Mouse (Mus musculus) mouse embryonic stem cell (cell line): ENCODE measurements around the gene C1ra.
"Not testable (repeated sequence)": the region's sequence is repeated elsewhere in the genome, so short reads cannot be mapped to it uniquely, and the experiment has no call there.

ENCODE experiments used
- in situ Hi-C, 2 experiments: fragments of 300-500 bp; cut with MboI; formaldehyde crosslinking; loops; 1 replicate in 1 of 2; 3 replicates in 1 of 2; pipeline ENCODE4 v1.14.3; 2019 to 2020; ENCODE audit warnings: low sequenced_read_pairs in 2 of 2, low pct_unique_long_range_greater_than_20kb in 1 of 2, mixed read lengths in 1 of 2; ENCODE audit not compliant: unreplicated experiment in 1 of 2

Gene C1ra

DNA sequence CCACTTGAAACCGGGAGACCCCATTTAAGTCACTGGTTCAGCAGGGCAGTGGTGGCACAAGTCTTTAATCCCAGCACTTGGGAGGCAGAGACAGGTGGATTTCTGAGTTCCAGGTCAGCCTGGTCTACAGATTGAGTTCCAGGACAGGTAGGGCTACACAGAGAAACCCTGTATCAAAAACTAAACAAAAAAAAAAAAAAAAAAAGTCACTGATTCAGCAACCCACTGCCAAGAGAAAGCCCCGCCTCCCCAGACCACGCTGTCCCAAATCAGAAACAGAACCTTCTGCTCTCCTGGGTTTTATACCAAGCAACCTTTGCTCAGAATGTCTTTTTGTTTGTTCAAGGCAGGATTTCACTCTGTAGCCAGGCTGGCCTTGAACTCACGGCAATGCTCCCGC lies 3.0 kb upstream of the C1ra start:
- in situ Hi-C loops = loop anchor here in 1 of 2 experiments (10.0 kb wide), 1 partner anchor 136 kb away; no protein-coding TSS in a partner anchor

DNA sequence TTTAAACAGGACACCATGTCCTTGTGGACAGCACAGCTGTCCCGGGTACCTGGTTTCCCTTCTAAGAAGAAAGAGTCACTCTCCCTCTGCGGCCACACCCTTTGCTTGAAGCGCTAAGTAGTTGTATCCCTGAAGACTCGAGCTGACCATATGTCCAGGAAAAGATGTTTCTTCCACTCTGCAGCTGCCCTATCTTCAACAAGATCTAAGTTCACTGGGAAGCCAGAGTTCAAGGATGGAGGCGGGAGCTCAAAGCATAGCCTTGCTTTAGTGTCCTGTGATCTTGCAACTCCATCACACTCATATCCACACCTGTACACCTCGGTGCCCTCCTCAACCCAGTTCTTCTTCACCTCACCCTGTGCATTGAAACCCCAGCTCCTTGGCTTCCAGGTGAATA lies 269 bp upstream of the C1ra start:
- in situ Hi-C loops = no loop called here

DNA sequence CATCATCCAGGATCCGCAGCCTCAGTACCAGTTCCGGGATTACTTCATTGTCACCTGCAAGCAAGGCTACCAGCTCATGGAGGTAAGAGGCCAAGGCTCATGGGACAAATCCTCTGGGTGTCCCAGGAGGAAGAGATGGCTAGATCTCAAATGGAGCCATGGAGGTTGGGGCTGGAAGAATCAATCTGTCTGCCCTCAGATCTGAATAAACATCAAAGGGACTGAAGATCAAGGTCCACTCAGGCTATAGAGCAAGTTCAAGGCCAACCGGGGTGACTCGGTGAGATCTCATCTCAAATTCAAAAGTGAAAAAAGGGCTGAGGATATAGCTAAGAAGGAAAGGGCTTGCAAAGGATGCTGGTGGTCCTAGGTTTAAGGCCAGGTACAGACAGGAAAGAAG lies 5.5 kb downstream of the C1ra start:
- in situ Hi-C loops = not testable (repeated sequence)

DNA sequence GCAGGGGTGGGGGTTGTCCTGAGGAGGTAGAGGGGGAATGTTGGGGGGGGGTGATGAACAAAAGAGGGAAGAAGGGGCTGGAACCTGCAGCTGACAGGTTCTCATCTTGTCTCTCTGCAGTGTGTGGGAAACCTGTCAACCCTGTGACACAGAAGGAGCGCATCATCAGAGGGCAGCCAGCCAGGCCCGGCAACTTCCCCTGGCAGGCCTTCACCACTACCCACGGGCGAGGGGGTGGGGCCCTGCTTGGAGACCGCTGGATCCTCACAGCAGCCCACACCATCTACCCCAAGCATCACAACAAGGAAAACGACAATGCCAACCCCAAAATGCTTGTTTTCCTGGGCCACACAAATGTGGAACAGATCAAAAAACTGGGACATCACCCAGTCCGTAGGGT lies 9.9 kb downstream of the C1ra start:
- in situ Hi-C loops = not testable (repeated sequence)

DNA sequence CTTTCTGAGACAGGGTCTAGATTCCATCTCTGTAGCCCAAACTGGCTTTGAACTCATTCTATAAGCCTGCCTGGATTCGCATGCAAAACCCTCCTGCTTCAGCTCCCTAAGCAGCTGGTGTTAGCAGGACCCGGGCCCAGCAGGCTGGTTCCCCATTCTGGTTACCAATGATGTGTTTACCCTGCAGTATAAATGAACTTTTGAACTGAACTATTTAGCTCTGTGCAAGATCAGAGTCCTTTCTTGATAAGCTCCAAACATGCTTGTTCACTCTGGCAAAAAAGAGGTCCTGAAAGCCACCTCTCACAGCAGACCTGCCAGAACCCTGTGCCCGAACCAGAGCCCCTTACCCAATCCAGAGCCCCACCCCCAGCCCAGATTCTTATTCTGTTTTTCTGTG lies 15.7 kb downstream of the C1ra start:
- in situ Hi-C loops = no loop called here

DNA sequence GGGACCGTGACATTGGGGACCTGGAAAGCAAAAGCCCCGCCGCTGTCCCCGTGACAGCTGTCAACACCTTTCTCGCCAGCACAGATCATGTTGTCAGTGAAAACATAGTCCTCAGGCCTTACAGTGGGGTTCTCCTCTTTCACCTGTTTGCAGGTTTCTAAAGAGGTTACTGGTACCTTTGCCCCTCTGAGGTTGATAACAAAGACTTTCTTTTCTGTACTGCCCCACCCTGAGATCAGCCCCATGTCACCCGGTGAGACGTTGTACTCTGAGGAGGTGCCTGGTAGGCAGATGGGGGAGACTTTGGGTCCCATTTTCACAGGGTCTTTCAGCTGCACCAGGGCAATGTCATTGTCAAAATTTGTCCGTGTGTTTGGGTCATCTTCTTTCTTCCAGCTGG lies 18.9 kb downstream of the C1ra start:
- in situ Hi-C loops = no loop called here

DNA sequence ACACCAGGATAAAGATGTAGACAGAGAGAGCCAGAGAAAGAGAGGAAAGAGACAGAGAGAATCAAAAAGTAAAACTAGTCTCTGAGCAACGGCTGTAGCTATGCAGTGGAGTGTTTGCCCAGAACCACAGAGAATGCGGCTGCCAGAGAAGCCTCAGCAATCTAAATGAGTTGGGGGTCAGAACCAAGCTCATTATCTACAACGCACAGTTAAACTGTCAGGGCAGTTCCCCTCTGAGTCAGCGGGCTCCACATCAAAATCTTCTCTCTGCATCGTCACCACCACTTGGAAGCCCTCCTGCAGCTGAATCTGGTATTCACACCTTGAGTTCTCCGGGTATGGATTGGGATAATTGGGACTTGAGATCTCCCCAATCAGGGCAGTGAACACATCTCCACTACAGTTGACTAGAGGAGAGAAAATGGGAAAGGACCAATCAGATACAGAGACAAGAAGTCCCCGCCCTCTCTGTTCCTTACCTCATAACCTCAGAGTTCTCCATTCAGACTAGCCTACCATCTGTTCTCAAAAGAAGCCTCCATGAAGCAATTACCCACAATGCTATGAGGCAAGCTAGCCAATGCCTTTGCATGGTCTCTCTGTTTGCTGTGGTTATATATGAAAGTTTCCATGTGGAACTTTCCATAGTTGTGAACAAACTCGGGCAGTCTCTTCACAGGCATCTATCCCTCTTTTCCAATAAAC lies 24.1 kb downstream of the C1ra start:
- in situ Hi-C loops = not testable (repeated sequence)

DNA sequence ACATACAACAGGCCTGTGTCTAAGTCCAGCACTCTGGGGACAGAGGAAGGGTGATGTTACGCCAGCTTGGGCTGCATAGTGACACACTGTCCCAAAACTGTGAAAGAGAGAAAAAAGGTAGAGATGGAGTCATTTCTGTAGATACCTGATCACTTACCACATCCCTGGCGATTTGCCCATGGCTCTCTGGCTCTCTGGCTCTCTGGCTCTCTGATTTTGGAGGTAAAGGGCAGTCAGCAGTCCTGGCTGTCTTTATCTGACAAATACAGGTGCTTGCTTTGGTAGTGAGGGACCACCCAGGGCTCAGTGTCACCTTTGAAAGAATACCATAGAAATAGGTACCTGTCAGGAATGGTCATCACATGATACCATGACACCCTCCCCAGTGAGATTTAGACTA lies 29.0 kb downstream of the C1ra start:
- in situ Hi-C loops = not testable (repeated sequence)

DNA sequence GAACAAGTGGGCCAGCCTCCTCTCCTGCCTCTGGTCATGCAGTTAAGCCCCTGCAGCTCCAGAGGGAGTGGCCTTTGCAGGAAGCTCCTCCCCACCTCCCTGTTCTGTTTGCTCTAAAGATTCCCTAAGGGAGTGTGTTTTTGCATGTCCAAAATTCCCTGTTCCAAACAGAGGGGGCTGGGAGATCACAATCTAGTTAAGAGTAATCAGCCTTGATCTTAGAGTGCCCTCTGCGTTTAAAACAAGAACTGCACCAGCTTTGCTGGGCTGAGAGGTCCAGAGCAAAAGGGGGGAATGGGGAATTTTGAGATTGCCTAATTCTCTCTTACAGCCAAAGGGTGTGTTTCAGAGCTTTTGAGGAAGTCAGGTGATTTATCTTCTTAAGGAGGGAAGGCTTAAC lies 30.1 kb downstream of the C1ra start, which contains the start of gene C1s1:
TSS of gene C1s1 (minus strand) at position 76 of the 400 bp plus-strand sequence.
- in situ Hi-C loops = not testable (repeated sequence)

DNA sequence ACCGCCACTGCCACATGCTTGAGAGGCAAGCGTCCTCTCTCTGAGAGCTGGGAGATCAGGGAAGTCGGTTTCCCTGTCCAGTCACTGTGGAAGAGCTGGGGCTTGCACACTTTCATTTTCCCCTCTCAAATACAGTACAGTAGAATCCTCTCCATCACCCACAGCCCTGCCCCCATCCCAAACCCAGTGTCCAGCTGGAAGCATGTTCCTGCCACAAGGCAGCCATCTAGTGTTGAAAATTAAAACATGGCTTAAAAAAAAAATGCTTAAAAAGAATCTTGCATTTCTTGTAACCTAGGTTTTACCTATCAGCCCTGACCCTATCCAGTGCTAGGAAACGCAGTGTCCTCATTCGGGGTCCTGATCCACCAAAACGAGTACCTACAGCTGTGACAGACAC lies 32.3 kb downstream of the C1ra start:
- in situ Hi-C loops = no loop called here

DNA sequence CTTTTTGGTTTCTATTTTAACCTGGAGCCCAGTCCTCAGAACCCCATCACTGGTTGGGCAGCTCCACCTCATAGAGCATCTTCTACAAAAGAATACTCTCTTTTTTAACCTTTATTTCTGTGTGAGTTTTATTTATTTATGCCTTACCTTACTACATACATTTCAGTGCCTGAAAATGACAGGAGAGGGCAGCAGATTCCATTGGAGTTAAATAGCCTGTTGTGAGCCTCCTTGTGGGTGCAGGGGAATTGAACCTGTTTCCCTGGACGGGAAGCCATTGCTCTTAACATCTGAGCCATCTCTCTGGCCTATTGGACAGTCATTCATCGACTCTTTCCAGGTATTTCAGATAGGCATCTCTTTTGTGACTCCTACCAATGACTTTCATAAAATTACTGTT lies 33.2 kb downstream of the C1ra start:
- in situ Hi-C loops = no loop called here

DNA sequence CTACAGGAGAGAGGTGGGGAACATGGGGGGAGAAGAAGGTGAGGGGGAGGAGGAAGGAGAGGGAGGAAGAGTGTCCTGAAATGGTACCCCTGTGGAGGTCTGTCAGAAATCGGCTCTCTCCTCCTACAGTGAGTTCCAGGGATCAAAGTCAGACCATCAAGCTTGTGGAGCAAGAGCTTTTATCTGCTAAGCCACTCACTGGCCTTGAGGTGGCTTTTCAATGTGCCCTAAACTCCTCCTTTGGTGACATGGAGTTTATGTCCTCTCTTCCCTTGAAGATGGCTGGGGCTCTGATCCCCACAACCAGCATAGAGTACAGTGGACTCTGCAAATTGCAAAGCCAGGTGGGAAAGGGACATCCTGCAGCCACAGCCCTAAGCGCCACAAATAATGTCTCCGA lies 35.8 kb downstream of the C1ra start:
- in situ Hi-C loops = not testable (repeated sequence)

DNA sequence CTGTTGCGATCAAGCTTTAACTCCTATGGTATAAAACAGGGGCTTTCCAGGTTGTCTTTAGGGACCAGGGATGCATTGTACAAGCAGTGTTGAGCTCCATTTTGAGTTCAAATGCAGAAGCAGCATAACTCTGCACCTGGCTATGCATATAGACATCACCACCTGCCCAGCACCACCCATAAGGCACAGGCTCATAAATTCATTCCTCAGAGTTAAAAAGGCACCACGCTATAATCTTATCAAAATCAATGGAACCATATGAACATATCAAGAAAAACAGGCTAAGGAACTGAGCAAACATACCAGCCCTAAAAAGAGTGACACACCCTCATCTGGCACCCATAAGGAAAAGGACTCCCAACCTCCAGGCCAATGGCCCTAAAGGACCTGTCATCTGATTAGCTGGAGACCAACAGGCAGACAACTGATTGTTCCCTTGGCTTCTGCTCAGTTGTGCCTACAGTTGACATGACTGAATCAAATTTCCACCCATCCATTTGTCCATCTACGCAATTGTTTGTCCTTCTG lies 36.9 kb downstream of the C1ra start:
- in situ Hi-C loops = no loop called here

DNA sequence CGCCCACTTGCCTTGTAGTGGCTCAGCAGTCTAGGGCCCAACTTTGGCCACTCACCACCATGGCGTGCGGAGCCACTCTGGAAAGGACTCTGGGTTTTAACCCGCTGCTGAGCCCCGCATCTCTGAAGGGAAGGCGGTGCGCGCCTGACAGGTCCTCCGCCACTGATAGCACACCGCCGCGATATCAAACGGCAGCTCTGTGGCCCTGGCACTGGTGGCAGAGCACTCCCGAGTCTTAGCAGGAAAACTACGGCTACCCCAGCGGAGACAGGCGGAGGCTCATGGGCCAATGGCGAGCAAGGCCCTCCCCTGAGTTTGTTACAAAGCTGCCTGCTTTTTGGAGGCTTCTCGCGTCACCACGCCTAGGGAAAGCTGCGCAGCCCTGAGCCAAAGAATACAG lies 40.6 kb downstream of the C1ra start:
- in situ Hi-C loops = no loop called here

DNA sequence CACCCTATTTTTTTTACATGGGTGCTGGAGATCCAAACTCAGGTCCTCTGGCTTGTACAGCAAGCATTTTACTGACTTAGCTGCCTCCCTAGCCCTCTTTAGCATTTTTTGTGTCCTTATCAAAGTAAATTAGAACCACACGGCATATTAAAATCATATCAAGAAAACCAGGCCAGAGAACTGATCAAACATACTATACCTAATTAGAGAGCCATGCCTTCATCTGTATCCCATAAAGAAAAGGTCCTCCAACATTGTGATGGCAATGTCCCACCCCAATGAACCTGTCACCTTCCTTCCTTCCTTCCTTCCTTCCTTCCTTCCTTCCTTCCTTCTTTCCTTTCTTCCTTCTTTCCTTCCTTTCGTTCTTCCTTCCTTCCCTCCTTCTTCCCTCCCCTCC lies 43.8 kb downstream of the C1ra start:
- in situ Hi-C loops = not testable (repeated sequence)

DNA sequence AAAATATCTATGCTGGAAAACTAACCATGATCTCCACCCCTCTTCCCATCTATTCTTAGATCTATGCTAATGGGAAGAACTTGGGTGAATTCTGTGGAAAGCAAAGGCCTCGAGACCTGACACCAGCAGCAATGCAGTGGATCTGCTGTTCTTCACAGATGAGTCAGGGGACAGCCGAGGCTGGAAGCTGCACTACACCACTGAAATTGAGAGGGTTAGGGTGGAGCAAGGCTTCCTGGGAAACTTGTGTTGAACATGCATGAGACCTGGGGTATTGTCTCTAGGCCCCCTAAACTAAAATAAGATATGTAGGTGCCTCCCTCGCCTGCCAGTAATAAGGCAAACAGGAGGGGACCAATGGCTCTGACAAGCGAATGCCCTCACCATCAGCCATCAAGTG lies 49.0 kb downstream of the C1ra start:
- in situ Hi-C loops = not testable (repeated sequence)

DNA sequence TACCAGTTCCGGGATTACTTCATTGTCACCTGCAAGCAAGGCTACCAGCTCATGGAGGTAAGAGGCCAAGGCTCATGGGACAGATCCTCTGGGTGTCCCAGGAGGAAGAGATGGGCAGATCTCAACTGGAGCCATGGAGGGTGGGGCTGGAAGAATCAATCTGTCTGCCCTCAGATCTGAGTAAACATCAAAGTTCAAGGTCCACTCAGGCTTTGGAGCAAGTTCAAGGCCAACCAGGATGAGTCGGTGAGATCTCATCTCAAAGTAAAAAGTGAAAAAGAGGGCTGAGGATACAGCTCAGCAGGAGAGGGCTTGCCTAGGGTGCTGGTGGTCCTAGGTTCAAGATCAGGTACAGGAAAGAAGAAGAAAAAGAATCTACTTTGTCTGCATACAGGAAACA lies 49.4 kb downstream of the C1ra start:
- in situ Hi-C loops = not testable (repeated sequence)

DNA sequence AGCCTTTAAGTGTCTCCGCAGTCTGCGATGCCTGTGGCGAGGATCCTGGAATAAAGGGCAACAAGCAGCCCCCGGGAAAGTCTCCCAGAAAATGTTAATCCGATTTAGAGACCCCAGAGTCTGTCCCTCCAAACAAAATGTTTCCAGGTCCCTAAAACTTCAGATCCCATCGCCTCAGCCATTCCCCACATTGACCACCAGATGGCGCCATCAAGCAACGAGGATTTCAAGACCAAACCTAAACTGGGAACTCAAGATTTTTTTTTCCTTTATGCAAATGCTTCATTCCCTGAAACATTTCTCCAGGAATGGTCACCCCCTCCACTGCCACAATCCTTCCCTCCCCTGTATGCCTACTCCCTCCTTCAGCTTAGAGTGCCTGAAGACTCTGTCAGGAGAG lies 57.8 kb downstream of the C1ra start, which contains the start of gene C1rb:
TSS of gene C1rb (plus strand) at position 269 of the 400 bp plus-strand sequence.
- in situ Hi-C loops = no loop called here
